Mouse (Mus musculus): ENCODE results near the gene Gm13285.
"Not testable (repeated sequence)": the region's sequence is repeated elsewhere in the genome, so short reads cannot be mapped to it uniquely, and the experiment has no call there.

The Gm13285 gene

GRCm38 (mm10) chr4:88793936-88794675 is 5.4 kb upstream of the Gm13285 start, which contains the start of gene Gm13275:
Gene Gm13275, plus strand, starts transcription at chr4:88794487.
- peak; percentile 81 for DNase-seq (ENCODE audit: low spot score)

GRCm38 (mm10) chr4:88797097-88797496 is 2.4 kb upstream of the Gm13285 start, which contains the start of gene Gm13279:
Gene Gm13279, plus strand, starts transcription at chr4:88797397.
- DNase-seq (ENCODE audit: low spot score): not testable (repeated sequence)

GRCm38 (mm10) chr4:88802954-88803353 is 3.5 kb downstream of the Gm13285 start, which contains the start of gene Gm13287:
Gene Gm13287, plus strand, starts transcription at chr4:88803254.
- DNase-seq (ENCODE audit: low spot score): not testable (repeated sequence)

GRCm38 (mm10) chr4:88805231-88805630 is 5.8 kb downstream of the Gm13285 start, which contains the start of gene Gm13288:
Gene Gm13288, plus strand, starts transcription at chr4:88805531.
- DNase-seq (ENCODE audit: low spot score): not testable (repeated sequence)

GRCm38 (mm10) chr4:88805761-88806160 is 6.3 kb downstream of the Gm13285 start:
- not testable (repeated sequence) for DNase-seq (ENCODE audit: low spot score)

GRCm38 (mm10) chr4:88815928-88816327 is 16.5 kb downstream of the Gm13285 start, which contains the start of gene Ifna7:
Gene Ifna7, plus strand, starts transcription at chr4:88816228.
- DNase-seq (ENCODE audit: low spot score): no peak

- no peak for DNase-seq (ENCODE audit: low spot score)
These were observed 20.2 kb downstream of the Gm13285 start, which contains the start of gene Ifna11 for GRCm38 (mm10) chr4:88819659-88820058. Gene Ifna11, plus strand, starts transcription at chr4:88819959.

GRCm38 (mm10) chr4:88822995-88823394 is 23.5 kb downstream of the Gm13285 start:
- peak; percentile 8 for DNase-seq (ENCODE audit: low spot score)

GRCm38 (mm10) chr4:88827116-88827515 is 27.7 kb downstream of the Gm13285 start, which contains the start of gene Ifna6:
Gene Ifna6, plus strand, starts transcription at chr4:88827416.
- not testable (repeated sequence) for DNase-seq (ENCODE audit: low spot score)

GRCm38 (mm10) chr4:88830523-88830922 is 31.1 kb downstream of the Gm13285 start:
- peak; percentile 22 for DNase-seq (ENCODE audit: low spot score)

- DNase-seq (ENCODE audit: low spot score): not testable (repeated sequence)
These were observed 35.8 kb downstream of the Gm13285 start, which contains the start of gene Ifna5 for GRCm38 (mm10) chr4:88835225-88835624. Gene Ifna5, plus strand, starts transcription at chr4:88835525.

- no peak for DNase-seq (ENCODE audit: low spot score)
These were observed 39.4 kb downstream of the Gm13285 start for GRCm38 (mm10) chr4:88838828-88839227.

GRCm38 (mm10) chr4:88840058-88840457 is 40.6 kb downstream of the Gm13285 start:
- no peak for DNase-seq (ENCODE audit: low spot score)

- no peak for DNase-seq (ENCODE audit: low spot score)
These were observed 42.0 kb downstream of the Gm13285 start, which contains the start of gene Ifna4 for GRCm38 (mm10) chr4:88841438-88841911. Gene Ifna4, plus strand, starts transcription at chr4:88841861.

GRCm38 (mm10) chr4:88845334-88845733 is 45.9 kb downstream of the Gm13285 start:
- no peak for DNase-seq (ENCODE audit: low spot score)

GRCm38 (mm10) chr4:88849698-88850097 is 50.2 kb downstream of the Gm13285 start, which contains the start of gene Ifna1:
Gene Ifna1, plus strand, starts transcription at chr4:88850087.
- no peak for DNase-seq (ENCODE audit: low spot score)
